8 mouse cellular contexts compared by ENCODE assay signal in the genomic region with DNA sequence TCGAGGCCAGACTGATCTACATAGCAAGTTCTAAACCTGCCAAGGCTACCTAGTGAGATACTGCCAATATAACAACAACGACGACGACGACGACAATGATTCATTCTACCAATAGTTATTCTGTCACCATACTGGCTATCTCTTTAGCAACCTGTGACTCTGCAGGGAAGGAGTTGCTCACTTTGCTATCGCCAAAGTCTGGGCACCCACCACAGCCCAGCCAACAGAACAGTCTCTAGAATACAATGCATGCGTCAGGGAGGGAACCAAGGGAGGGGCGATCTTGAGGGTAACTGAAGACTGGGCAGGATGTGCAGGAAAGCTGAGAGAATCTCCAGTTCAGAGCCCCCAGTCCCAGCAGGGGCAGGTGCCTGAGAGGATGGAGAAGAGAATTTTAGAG. TPM values are rescaled to one million over a fixed set of nuclear protein-coding genes. Genes with fewer than 3 reads are reported as not detected.
DNase-seq lines count a peak whose midpoint lies in the region; ATAC-seq and TF ChIP-seq lines count a peak whose summit lies in the region.

No protein-coding gene starts in this region.

- no peak for DNase-seq in kidney, adult 2 months
- no peak for DNase-seq in layer of hippocampus, postnatal 10 days (ENCODE audit: low spot score in 2 of 2)
- no peak for DNase-seq in Muller cell, postnatal 12 days (ENCODE audit: inconsistent ontology term)
- DNase-seq in yolk sac, embryonic 10.5 days (ENCODE audit: low spot score), result no peak

- peak overlapping the region; percentile 98; the same call in 1 of the 2 replicates for H3K27ac ChIP-seq in kidney, embryonic 15.5 days
- no peak overlapping the region for H3K27ac ChIP-seq in kidney, adult 2 months (ENCODE audit: insufficient read depth, low read depth, low read length)
- H3K27ac ChIP-seq in embryonic facial prominence, embryonic 12.5 days, result peak overlapping the region; percentile 100
- peak overlapping the region; percentile 99 for H3K27ac ChIP-seq in hindbrain, embryonic 15.5 days (replicated peaks)
- H3K27ac ChIP-seq in midbrain, embryonic 12.5 days (replicated peaks), result peak overlapping the region; percentile 99

- WGBS in kidney, embryonic 15.5 days, result 9% methylated on average over 9 of the region's 9 CpGs
- 21% methylated on average over 9 of the region's 9 CpGs for WGBS in kidney, adult 2 months
- WGBS in embryonic facial prominence, embryonic 12.5 days, result 8% methylated on average over 9 of the region's 9 CpGs
- WGBS in hindbrain, embryonic 15.5 days, result 4% methylated on average over 9 of the region's 9 CpGs
- WGBS in midbrain, embryonic 12.5 days, result 4% methylated on average over 9 of the region's 9 CpGs

- TF ChIP-seq CTCF in kidney, adult 2 months (conservative IDR thresholded peaks at IDR 0.05; ENCODE audit: insufficient read depth, insufficient read length, low read depth, low read length), result no peak

- peaks cover 4% of the 10 kb centered on the region; the same call in 1 of the 2 replicates for H3K27me3 ChIP-seq in kidney, embryonic 15.5 days
- H3K27me3 ChIP-seq in kidney, adult 2 months (replicated peaks; ENCODE audit: control insufficient read depth, insufficient read depth, low read length), result no peaks in the 10 kb centered on the region
- no peaks in the 10 kb centered on the region for H3K27me3 ChIP-seq in embryonic facial prominence, embryonic 12.5 days
- H3K27me3 ChIP-seq in hindbrain, embryonic 15.5 days, result no peaks in the 10 kb centered on the region
- H3K27me3 ChIP-seq in midbrain, embryonic 12.5 days, result peaks cover 20% of the 10 kb centered on the region

- peak overlapping the region; percentile 16; the same call in 1 of the 2 replicates for H3K9ac ChIP-seq in kidney, embryonic 15.5 days
- peak overlapping the region; percentile 21; the same call in 1 of the 2 replicates for H3K9ac ChIP-seq in embryonic facial prominence, embryonic 12.5 days
- H3K9ac ChIP-seq in hindbrain, embryonic 15.5 days, result peak overlapping the region; percentile 48
- peak overlapping the region; percentile 28 for H3K9ac ChIP-seq in midbrain, embryonic 12.5 days (replicated peaks)

- TF ChIP-seq POLR2A in kidney, adult 2 months (IDR thresholded peaks at IDR 0.05; ENCODE audit: low read depth, low read length), result no peak

- no peak for ATAC-seq in kidney, embryonic 15.5 days (replicated peaks; ENCODE audit: low FRiP score)
- ATAC-seq in embryonic facial prominence, embryonic 12.5 days (ENCODE audit: insufficient number of reproducible peaks, insufficient read depth, low FRiP score, low TSS enrichment), result no peak
- no peak for ATAC-seq in hindbrain, embryonic 15.5 days (ENCODE audit: low FRiP score, low read depth)
- no peak for ATAC-seq in midbrain, embryonic 12.5 days (ENCODE audit: low FRiP score, low read depth)

- peak overlapping the region; percentile 100 for H3K4me2 ChIP-seq in kidney, embryonic 15.5 days
- peak overlapping the region; percentile 93 for H3K4me2 ChIP-seq in embryonic facial prominence, embryonic 12.5 days (replicated peaks)
- peak overlapping the region; percentile 99 for H3K4me2 ChIP-seq in hindbrain, embryonic 15.5 days
- H3K4me2 ChIP-seq in midbrain, embryonic 12.5 days (replicated peaks), result peak overlapping the region; percentile 99

- H3K4me3 ChIP-seq in kidney, embryonic 15.5 days (replicated peaks), result peak overlapping the region; percentile 26
- H3K4me3 ChIP-seq in kidney, adult 2 months (ENCODE audit: insufficient read depth, low read depth, low read length), result no peak overlapping the region
- peak overlapping the region; percentile 20; the same call in 1 of the 2 replicates for H3K4me3 ChIP-seq in embryonic facial prominence, embryonic 12.5 days
- peak overlapping the region; percentile 27 for H3K4me3 ChIP-seq in hindbrain, embryonic 15.5 days
- peak overlapping the region; percentile 19; the same call in 1 of the 2 replicates for H3K4me3 ChIP-seq in midbrain, embryonic 12.5 days

- no peaks in the 10 kb centered on the region for H3K9me3 ChIP-seq in kidney, embryonic 15.5 days (replicated peaks)
- no peaks in the 10 kb centered on the region for H3K9me3 ChIP-seq in embryonic facial prominence, embryonic 12.5 days
- no peaks in the 10 kb centered on the region for H3K9me3 ChIP-seq in hindbrain, embryonic 15.5 days
- no peaks in the 10 kb centered on the region for H3K9me3 ChIP-seq in midbrain, embryonic 12.5 days

- H3K4me1 ChIP-seq in kidney, embryonic 15.5 days, result peaks cover 55% of the 10 kb centered on the region
- H3K4me1 ChIP-seq in kidney, adult 2 months (ENCODE audit: control insufficient read depth, insufficient read depth, low read length), result peaks cover 6% of the 10 kb centered on the region; the same call in 1 of the 2 replicates
- peaks cover 44% of the 10 kb centered on the region for H3K4me1 ChIP-seq in embryonic facial prominence, embryonic 12.5 days
- peaks cover 53% of the 10 kb centered on the region for H3K4me1 ChIP-seq in hindbrain, embryonic 15.5 days (replicated peaks)
- H3K4me1 ChIP-seq in midbrain, embryonic 12.5 days, result peaks cover 48% of the 10 kb centered on the region

- H3K36me3 ChIP-seq in kidney, embryonic 15.5 days, result no peaks in the 10 kb centered on the region
- no peaks in the 10 kb centered on the region for H3K36me3 ChIP-seq in kidney, adult 2 months (ENCODE audit: control insufficient read depth, insufficient read depth, low read length)
- no peaks in the 10 kb centered on the region for H3K36me3 ChIP-seq in embryonic facial prominence, embryonic 12.5 days
- no peaks in the 10 kb centered on the region for H3K36me3 ChIP-seq in hindbrain, embryonic 15.5 days
- no peaks in the 10 kb centered on the region for H3K36me3 ChIP-seq in midbrain, embryonic 12.5 days

RNA-seq across cellular contexts. Expression of gene Acot11, which starts 32.6 kb away (rescaled TPM):
- 2.7 and 3.7 TPM in 2 replicates for polyA plus RNA-seq in kidney, embryonic 15.5 days (2015; fragmentation: Nextera tagmentation; extraction: Ambion mirVana)
- 18.2 and 20.2 TPM in 2 replicates for polyA plus RNA-seq in kidney, adult 2 months (2012; rRNA removed)
- 1.9 and 3.0 TPM in 2 replicates for polyA plus RNA-seq in embryonic facial prominence, embryonic 12.5 days (2016; fragmentation: Nextera tagmentation; extraction: Ambion mirVana)
- polyA plus RNA-seq in hindbrain, embryonic 15.5 days (2015; fragmentation: Nextera tagmentation; extraction: Ambion mirVana), result 2.1 and 2.4 TPM in 2 replicates
- 1.5 and 1.6 TPM in 2 replicates for polyA plus RNA-seq in midbrain, embryonic 12.5 days (2016; fragmentation: Nextera tagmentation; extraction: Ambion mirVana)
- 10 to 100 TPM; 19.4 to 21.1 TPM for total RNA-seq in layer of hippocampus, postnatal 10 days (2021)
